Mouse (Mus musculus) limb, embryonic 13.5 days (tissue): ENCODE measurements at regions not wholly inside any gene's neighbourhood (a gene's known extent, or its start where the extent isn't known, plus 50 kb on each side); places are given as distances from the start of the nearest gene placed in this dataset.
"Not testable (repeated sequence)": the region's sequence is repeated elsewhere in the genome, so short reads cannot be mapped to it uniquely, and the experiment has no call there.

ENCODE experiments used
- ATAC-seq: fragments of 200-750 bp; cut with Nextera tagmentation; 2 replicates; pipeline ENCODE4 v1.8.0; 2017; ENCODE audit warnings: low read depth, moderate number of reproducible peaks, moderate TSS enrichment; ENCODE audit not compliant: low FRiP score
- H3K27ac ChIP-seq: fragments of 300-500 bp; sonication (generic); 2 replicates; pipeline ENCODE4 v1.5.1; 2015; ENCODE audit warnings: inconsistent platforms, mild to moderate bottlenecking, moderate library complexity
- H3K27me3 ChIP-seq: fragments of 300-500 bp; sonication (generic); 2 replicates; pipeline ENCODE4 v1.6.1; 2015; ENCODE audit warnings: mild to moderate bottlenecking, inconsistent platforms
- H3K36me3 ChIP-seq: fragments of 300-500 bp; sonication (generic); 2 replicates; pipeline ENCODE4 v1.6.1; 2015; ENCODE audit warnings: inconsistent platforms, mild to moderate bottlenecking, moderate library complexity
- H3K4me1 ChIP-seq: fragments of 300-500 bp; sonication (generic); 2 replicates; pipeline ENCODE4 v1.6.1; 2015; ENCODE audit warnings: inconsistent platforms
- H3K4me2 ChIP-seq: fragments of 300-500 bp; sonication (generic); replicated peaks from 2 replicates; pipeline ENCODE4 v1.6.1; 2015; ENCODE audit warnings: inconsistent platforms, mild to moderate bottlenecking, moderate library complexity
- H3K4me3 ChIP-seq: fragments of 300-500 bp; sonication (generic); 2 replicates; pipeline ENCODE4 v1.5.1; 2015; ENCODE audit warnings: moderate library complexity, mild to moderate bottlenecking, inconsistent platforms
- H3K9ac ChIP-seq: fragments of 300-500 bp; sonication (generic); 2 replicates; pipeline ENCODE4 v1.6.1; 2015; ENCODE audit warnings: mild to moderate bottlenecking, inconsistent platforms
- H3K9me3 ChIP-seq: fragments of 300-500 bp; sonication (generic); 2 replicates; pipeline ENCODE4 v1.6.1; 2016; ENCODE audit warnings: inconsistent platforms
- WGBS: fragments of 180-500 bp; shearing (Covaris S2); methylation state at CpG from one replicate; pipeline ENCODE4 v1.1.7; 2015; 5-methylcytosine and 5-hydroxymethylcytosine counted together

DNA sequence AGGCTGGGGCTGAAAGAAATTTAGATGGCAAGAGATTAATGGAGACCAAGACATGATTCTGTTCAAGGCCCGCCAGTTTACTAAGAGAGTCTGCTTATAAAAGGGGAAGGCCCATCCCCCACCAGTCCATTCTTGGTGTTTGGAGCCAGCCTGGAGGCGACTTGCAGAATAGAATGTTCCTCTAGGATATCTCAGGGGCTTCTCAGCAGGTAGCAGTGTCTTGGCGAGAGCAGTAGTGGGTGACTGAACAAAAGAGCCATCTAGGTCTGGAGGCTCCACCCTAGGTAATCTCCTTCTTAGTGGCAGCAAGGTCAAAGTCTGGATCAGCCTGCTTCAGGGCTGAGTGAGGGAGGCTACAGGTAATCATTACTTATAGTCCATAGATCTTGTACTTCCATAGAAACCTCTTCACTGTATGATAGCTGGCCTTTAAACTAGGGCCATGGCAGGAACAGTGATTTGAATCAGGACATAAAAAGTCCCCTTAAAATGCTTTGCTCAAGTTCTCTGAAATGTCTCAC, 166.0 kb upstream of the Gm5538 start:
- not testable (repeated sequence) for H3K4me2 ChIP-seq, H3K4me1 ChIP-seq, H3K9me3 ChIP-seq, H3K4me3 ChIP-seq, H3K9ac ChIP-seq, H3K27ac ChIP-seq, H3K27me3 ChIP-seq, ATAC-seq, H3K36me3 ChIP-seq
- WGBS = 52% methylated on average over 3 of the region's 3 CpGs

GRCm38 (mm10) chr3:59542621-59543020, 187.0 kb upstream of the Gm5538 start:
- ATAC-seq = no peak
- H3K36me3 ChIP-seq = no peaks in the 10 kb centered on the region
- no peak overlapping the region for H3K27ac ChIP-seq
- H3K9me3 ChIP-seq = no peaks in the 10 kb centered on the region
- no peaks in the 10 kb centered on the region for H3K4me1 ChIP-seq
- H3K27me3 ChIP-seq = no peaks in the 10 kb centered on the region
- no peak overlapping the region for H3K9ac ChIP-seq
- no peak overlapping the region for H3K4me2 ChIP-seq
- 76% methylated on average over 2 of the region's 2 CpGs for WGBS
- H3K4me3 ChIP-seq = no peak overlapping the region

- H3K9ac ChIP-seq, H3K4me1 ChIP-seq, H3K36me3 ChIP-seq, H3K27me3 ChIP-seq, H3K4me3 ChIP-seq, H3K27ac ChIP-seq, ATAC-seq, H3K9me3 ChIP-seq, H3K4me2 ChIP-seq: not testable (repeated sequence)
Measured at GRCm38 (mm10) chr3:59540547-59540946, 189.0 kb upstream of the Gm5538 start.

GRCm38 (mm10) chr3:59539893-59540292, 189.7 kb upstream of the Gm5538 start:
- not testable (repeated sequence) for H3K27ac ChIP-seq, H3K4me3 ChIP-seq, H3K4me1 ChIP-seq, H3K27me3 ChIP-seq, H3K9ac ChIP-seq, H3K36me3 ChIP-seq, ATAC-seq, H3K9me3 ChIP-seq, H3K4me2 ChIP-seq
- WGBS = 79% methylated on average over 3 of the region's 3 CpGs

GRCm38 (mm10) chr3:59531311-59531834, 187.2 kb upstream of the Igsf10 start:
- WGBS = 80% methylated on average over 2 of the region's 2 CpGs
- Histone ChIP-seq H3K9ac (no peak overlapping the region), H3K27me3 (no peaks in the 10 kb centered on the region), H3K4me2 (no peak overlapping the region), H3K27ac (no peak overlapping the region), H3K9me3 (no peaks in the 10 kb centered on the region), H3K4me1 (no peaks in the 10 kb centered on the region), H3K36me3 (no peaks in the 10 kb centered on the region), H3K4me3 (no peak overlapping the region)
- ATAC-seq = no peak

- ATAC-seq = no peak
- no peaks in the 10 kb centered on the region for H3K4me1 ChIP-seq
Measured at GRCm38 (mm10) chr3:59530592-59531310, 186.6 kb upstream of the Igsf10 start.

DNA sequence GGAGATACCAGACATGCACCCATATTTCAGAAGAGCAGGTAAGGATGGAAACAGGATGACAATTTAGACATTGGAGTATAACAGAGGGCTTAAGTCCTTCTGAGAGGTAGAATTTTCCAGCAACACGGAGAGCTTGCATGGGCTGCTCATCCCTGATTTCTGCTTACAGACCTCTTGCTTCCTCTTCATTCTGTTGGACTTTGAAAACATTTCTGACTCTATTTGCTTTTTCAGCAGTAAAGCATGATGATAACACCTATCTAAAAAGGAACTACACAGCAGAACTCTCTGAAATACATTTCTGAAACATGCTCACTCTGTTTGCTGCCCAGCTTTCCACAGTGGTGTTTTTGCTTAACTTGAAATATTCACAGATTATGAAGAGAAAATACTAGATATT, 176.6 kb upstream of the Igsf10 start:
- H3K9me3 ChIP-seq = no peaks in the 10 kb centered on the region
- no peak overlapping the region for H3K27ac ChIP-seq
- no peaks in the 10 kb centered on the region for H3K27me3 ChIP-seq
- 77% methylated on average over 1 of the region's 1 CpGs for WGBS
- no peak overlapping the region for H3K4me3 ChIP-seq
- no peak overlapping the region for H3K4me2 ChIP-seq
- ATAC-seq = no peak
- no peaks in the 10 kb centered on the region for H3K36me3 ChIP-seq
- no peaks in the 10 kb centered on the region for H3K4me1 ChIP-seq
- no peak overlapping the region for H3K9ac ChIP-seq

More at GRCm38 (mm10) chr3:59530592-59531310, 186.6 kb upstream of the Igsf10 start:
- Histone ChIP-seq H3K36me3 (no peaks in the 10 kb centered on the region), H3K27ac (no peak overlapping the region), H3K9me3 (no peaks in the 10 kb centered on the region), H3K4me2 (no peak overlapping the region), H3K27me3 (no peaks in the 10 kb centered on the region), H3K9ac (no peak overlapping the region), H3K4me3 (no peak overlapping the region)
- 62% methylated on average over 9 of the region's 9 CpGs for WGBS

- Histone ChIP-seq H3K36me3 (no peaks in the 10 kb centered on the region), H3K9ac (no peak overlapping the region), H3K4me2 (no peak overlapping the region), H3K27ac (no peak overlapping the region), H3K9me3 (no peaks in the 10 kb centered on the region), H3K4me3 (no peak overlapping the region), H3K27me3 (no peaks in the 10 kb centered on the region), H3K4me1 (no peaks in the 10 kb centered on the region)
- WGBS = 27% methylated on average over 5 of the region's 5 CpGs
- ATAC-seq = no peak
Measured at GRCm38 (mm10) chr3:59478095-59478494, 133.9 kb upstream of the Igsf10 start.

DNA sequence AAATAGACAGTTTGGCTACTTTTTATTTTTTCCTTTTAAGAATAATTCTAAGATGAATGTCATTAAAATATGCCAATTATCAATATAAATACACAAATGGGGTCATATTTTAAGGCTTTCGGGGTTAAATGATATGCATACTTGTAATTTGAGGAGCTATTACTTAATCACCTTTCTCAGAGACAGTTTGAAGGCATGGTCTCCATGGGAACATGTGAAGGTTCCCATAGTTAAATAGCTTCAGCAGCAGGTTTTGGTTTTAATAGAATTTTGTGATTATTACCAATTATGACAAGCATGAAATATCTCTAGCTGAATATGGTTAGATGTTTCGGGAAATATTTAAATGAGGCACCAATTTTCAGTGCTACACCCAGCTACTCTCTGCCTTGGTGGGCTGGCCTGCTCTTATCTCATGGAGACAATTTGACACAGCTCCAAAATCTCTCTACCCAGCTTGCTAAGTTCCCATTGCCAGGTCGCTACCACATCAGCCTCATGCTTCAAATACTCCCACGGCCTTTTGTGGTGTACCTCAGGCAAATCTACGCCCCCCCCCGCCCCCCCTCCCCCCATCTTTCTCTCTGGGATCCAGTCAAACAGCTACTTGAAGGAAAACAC, 133.4 kb upstream of the Igsf10 start:
- H3K4me2 ChIP-seq = no peak overlapping the region
- H3K27me3 ChIP-seq = no peaks in the 10 kb centered on the region
- WGBS = 48% methylated on average over 6 of the region's 6 CpGs
- no peaks in the 10 kb centered on the region for H3K9me3 ChIP-seq
- H3K27ac ChIP-seq = no peak overlapping the region
- ATAC-seq = no peak
- no peak overlapping the region for H3K4me3 ChIP-seq
- H3K36me3 ChIP-seq = no peaks in the 10 kb centered on the region
- H3K9ac ChIP-seq = no peak overlapping the region
- no peaks in the 10 kb centered on the region for H3K4me1 ChIP-seq

GRCm38 (mm10) chr3:59468956-59469355, 124.8 kb upstream of the Igsf10 start:
- peak; percentile 66; the same call in 1 of the 2 replicates for ATAC-seq
- Histone ChIP-seq H3K27ac (no peak overlapping the region), H3K4me3 (no peak overlapping the region), H3K27me3 (no peaks in the 10 kb centered on the region), H3K9me3 (no peaks in the 10 kb centered on the region), H3K4me1 (no peaks in the 10 kb centered on the region), H3K36me3 (no peaks in the 10 kb centered on the region), H3K9ac (no peak overlapping the region), H3K4me2 (no peak overlapping the region)
- WGBS = 34% methylated on average over 1 of the region's 1 CpGs

- no peak overlapping the region for H3K4me2 ChIP-seq
- no peaks in the 10 kb centered on the region for H3K36me3 ChIP-seq
- H3K4me1 ChIP-seq = no peaks in the 10 kb centered on the region
- H3K4me3 ChIP-seq = no peak overlapping the region
- peak; percentile 75; the same call in 1 of the 2 replicates for ATAC-seq
- no peak overlapping the region for H3K9ac ChIP-seq
- no peaks in the 10 kb centered on the region for H3K27me3 ChIP-seq
- no peak overlapping the region for H3K27ac ChIP-seq
- WGBS = 54% methylated on average over 3 of the region's 3 CpGs
- no peaks in the 10 kb centered on the region for H3K9me3 ChIP-seq
Measured at GRCm38 (mm10) chr3:59462341-59463158, 118.4 kb upstream of the Igsf10 start.

GRCm38 (mm10) chr3:59456938-59457337, 112.7 kb upstream of the Igsf10 start:
- no peak overlapping the region for H3K4me3 ChIP-seq
- no peaks in the 10 kb centered on the region for H3K36me3 ChIP-seq
- ATAC-seq = no peak
- no peak overlapping the region for H3K9ac ChIP-seq
- 78% methylated on average over 1 of the region's 1 CpGs for WGBS
- H3K4me2 ChIP-seq = no peak overlapping the region
- H3K4me1 ChIP-seq = peaks cover 5% of the 10 kb centered on the region
- no peak overlapping the region for H3K27ac ChIP-seq
- H3K9me3 ChIP-seq = no peaks in the 10 kb centered on the region
- H3K27me3 ChIP-seq = no peaks in the 10 kb centered on the region
